Mouse (Mus musculus) C2C12 (cell line): ENCODE results near the gene Tnnc2. TPM values are rescaled to one million over a fixed set of nuclear protein-coding genes. Genes with fewer than 3 reads are reported as not detected.

Source experiments
- H3K27me3 ChIP-seq: one replicate; pipeline ENCODE4 v1.6.1; 2011; ENCODE audit not compliant: control insufficient read depth, insufficient read depth, insufficient read length
- H3K36me3 ChIP-seq: one replicate; pipeline ENCODE4 v1.6.1; 2011; ENCODE audit not compliant: control insufficient read depth, insufficient read depth
- H3K4me3 ChIP-seq: one replicate; pipeline ENCODE4 v1.5.1; 2011; ENCODE audit warnings: mild to moderate bottlenecking, control low read depth; ENCODE audit not compliant: poor library complexity, insufficient read depth, severe bottlenecking
- H3K79me2 ChIP-seq: one replicate; pipeline ENCODE4 v1.6.1; 2011; ENCODE audit not compliant: control insufficient read depth, insufficient read depth
- H3K79me3 ChIP-seq: one replicate; pipeline ENCODE4 v1.6.1; 2011; ENCODE audit warnings: low read depth, control low read depth
- H3ac ChIP-seq: one replicate; pipeline ENCODE3; 2011; ENCODE audit warnings: low read depth; ENCODE audit not compliant: control insufficient read depth, insufficient read length
- CEBPB ChIP-seq: IDR thresholded peaks from one replicate; pipeline ENCODE4 v1.6.1; 2011; ENCODE audit warnings: low read depth, mild to moderate bottlenecking, control low read depth, moderate library complexity
- CTCF ChIP-seq: IDR thresholded peaks from one replicate; pipeline ENCODE4 v1.5.1; 2011; ENCODE audit not compliant: control insufficient read depth, insufficient read depth, insufficient read length
- FOSL1 ChIP-seq: IDR thresholded peaks from one replicate; pipeline ENCODE4 v1.8.0; 2011; ENCODE audit warnings: mild to moderate bottlenecking, low read length; ENCODE audit not compliant: poor library complexity, insufficient read depth, severe bottlenecking
- MAX ChIP-seq: IDR thresholded peaks from one replicate; pipeline ENCODE4 v1.6.1; 2011; ENCODE audit warnings: mild to moderate bottlenecking, control low read depth
- MYOD1 ChIP-seq: IDR thresholded peaks from one replicate; pipeline ENCODE4 v1.6.1; 2011; ENCODE audit warnings: low read depth; ENCODE audit not compliant: control insufficient read depth, insufficient read length
- MYOG ChIP-seq: IDR thresholded peaks from one replicate; pipeline ENCODE4 v1.6.1; 2011; ENCODE audit not compliant: control insufficient read depth, insufficient read length; ENCODE audit errors: extremely low read depth
- USF1 ChIP-seq: IDR thresholded peaks from one replicate; pipeline ENCODE4 v1.6.1; 2011; ENCODE audit warnings: low read depth, mild to moderate bottlenecking, control low read depth, moderate library complexity
- polyA plus RNA-seq: library from polyadenylated mRNA; unstranded; fragments of >200 nt; fragmentation: generic; extraction: Trizol; gene quantifications from one replicate; pipeline ENCODE4 v1.2.1, GENCODE M21; 2012; ENCODE audit warnings: missing spikeins

The Tnnc2 gene
- polyA plus RNA-seq, 1 experiment, result 4.7 TPM

DNA sequence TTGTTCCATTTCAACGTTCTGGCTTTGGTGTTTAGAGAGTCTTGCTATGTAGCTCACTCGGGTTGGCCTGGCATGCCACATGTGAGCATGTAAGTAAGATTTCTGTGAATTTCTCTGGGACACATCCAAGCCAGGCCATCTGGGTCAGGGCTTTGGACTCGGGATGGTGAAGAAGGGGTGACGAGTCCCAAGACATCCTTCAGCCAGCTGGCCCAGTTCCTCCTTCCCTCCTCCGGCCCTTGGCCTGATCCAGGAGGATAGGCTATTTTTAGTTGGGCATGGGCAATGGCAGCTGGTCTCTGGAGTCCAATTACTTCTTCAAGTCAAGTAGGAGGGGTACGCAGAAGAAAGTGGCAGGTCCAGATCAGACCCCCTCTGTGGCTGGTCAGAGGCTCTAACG, 958 bp downstream of the Tnnc2 start:
- Histone ChIP-seq H3K27me3 (no peaks in the 10 kb centered on the region), H3K79me2 (no peaks in the 10 kb centered on the region), H3K36me3 (no peaks in the 10 kb centered on the region), H3K79me3 (no peaks in the 10 kb centered on the region), H3K4me3 (no peak overlapping the region), H3ac (no peak overlapping the region)
- TF ChIP-seq USF1 (no peak), MAX (no peak), FOSL1 (no peak), MYOG (no peak), MYOD1 (no peak), CTCF (no peak), CEBPB (no peak)

DNA sequence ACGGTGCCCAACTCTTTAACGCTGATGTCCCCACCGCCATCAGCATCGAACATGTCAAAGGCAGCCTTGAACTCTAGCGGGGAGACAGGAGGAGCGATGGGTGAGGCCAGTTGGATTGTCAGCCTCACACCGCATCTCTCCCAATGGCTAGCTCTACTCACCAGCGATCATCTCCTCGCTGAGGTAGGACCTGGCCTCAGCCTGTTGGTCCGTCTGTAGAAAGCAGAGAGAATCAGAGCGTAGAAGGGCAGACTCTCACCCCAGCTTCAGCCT, 1.8 kb downstream of the Tnnc2 start:
- TF ChIP-seq MYOD1, result no peak
- TF ChIP-seq FOSL1, result no peak
- TF ChIP-seq CEBPB, result no peak
- TF ChIP-seq MYOG, result no peak
- TF ChIP-seq MAX, result no peak
- TF ChIP-seq USF1, result no peak
- no peak for TF ChIP-seq CTCF
- no peaks in the 10 kb centered on the region for H3K27me3 ChIP-seq
- peaks cover 5% of the 10 kb centered on the region for H3K36me3 ChIP-seq
- H3K79me3 ChIP-seq, result no peaks in the 10 kb centered on the region
- H3K4me3 ChIP-seq, result no peak overlapping the region
- no peak overlapping the region for H3ac ChIP-seq
- H3K79me2 ChIP-seq, result no peaks in the 10 kb centered on the region

DNA sequence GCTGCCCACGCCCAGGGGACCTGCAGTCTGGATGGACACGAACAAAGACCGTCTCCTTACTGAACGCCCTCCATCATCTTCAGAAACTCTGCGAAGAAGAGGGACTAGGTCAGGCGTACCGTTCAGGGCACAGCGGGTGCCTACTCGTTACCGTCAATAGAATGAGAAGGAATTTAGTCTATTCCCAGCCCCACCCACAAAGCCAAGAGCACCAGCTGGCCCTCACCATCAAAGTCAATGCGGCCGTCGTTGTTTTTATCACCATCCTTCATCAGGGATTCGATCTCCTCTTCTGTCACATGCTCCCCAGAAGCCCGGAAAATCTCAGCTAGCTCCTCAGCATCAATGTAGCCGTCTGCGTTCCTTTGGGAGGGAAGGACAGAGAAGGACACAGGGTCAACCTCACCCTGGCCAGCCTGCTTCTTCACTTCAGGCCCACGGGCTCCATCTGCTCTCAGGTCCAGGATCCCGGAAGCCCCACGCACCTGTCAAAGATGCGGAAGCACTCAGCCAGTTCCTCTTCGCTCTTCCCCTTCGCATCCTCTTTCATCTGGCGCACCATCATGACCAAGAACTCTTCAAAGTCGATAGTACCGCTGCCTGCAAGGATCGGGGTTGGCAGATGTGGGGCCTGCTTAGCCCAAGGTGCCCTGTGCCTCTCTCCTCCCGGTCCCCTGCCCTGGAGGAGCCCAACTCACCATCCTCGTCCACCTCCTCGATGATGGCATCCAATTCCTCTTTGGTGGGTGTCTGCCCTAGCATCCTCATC, 2.3 kb downstream of the Tnnc2 start:
- TF ChIP-seq MYOD1 (no peak), MAX (no peak), CEBPB (no peak), USF1 (no peak), FOSL1 (no peak), MYOG (no peak), CTCF (no peak)
- Histone ChIP-seq H3K36me3 (peaks cover 10% of the 10 kb centered on the region), H3K79me2 (peaks cover 4% of the 10 kb centered on the region), H3ac (no peak overlapping the region), H3K27me3 (no peaks in the 10 kb centered on the region), H3K79me3 (no peaks in the 10 kb centered on the region), H3K4me3 (no peak overlapping the region)

DNA sequence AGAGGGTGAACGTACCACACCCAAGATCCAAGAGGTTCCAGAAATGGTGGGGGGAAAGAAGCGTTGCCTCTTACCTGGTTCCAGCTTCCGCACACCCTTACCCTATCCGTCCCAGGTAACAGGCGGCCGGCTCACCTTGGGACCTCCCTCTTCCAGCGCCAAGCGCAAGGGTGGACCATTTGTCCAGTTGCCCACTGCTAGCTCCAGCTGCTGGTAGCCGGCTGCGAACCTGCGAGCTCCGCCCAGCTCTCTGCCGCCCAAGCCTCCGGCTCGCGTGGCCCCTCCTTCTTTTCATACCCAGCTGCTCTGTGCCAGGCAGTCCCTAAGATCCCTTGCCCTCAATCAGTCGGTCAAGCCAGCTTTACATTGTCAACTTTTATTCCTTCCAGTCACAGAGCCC, 3.0 kb downstream of the Tnnc2 start:
- Histone ChIP-seq H3K27me3 (no peaks in the 10 kb centered on the region), H3K79me2 (peaks cover 10% of the 10 kb centered on the region), H3ac (no peak overlapping the region), H3K36me3 (peaks cover 16% of the 10 kb centered on the region), H3K79me3 (peaks cover under 1% of the 10 kb centered on the region), H3K4me3 (no peak overlapping the region)
- TF ChIP-seq MYOG (no peak), FOSL1 (no peak), MYOD1 (no peak), CEBPB (no peak), MAX (no peak), CTCF (no peak), USF1 (no peak)

DNA sequence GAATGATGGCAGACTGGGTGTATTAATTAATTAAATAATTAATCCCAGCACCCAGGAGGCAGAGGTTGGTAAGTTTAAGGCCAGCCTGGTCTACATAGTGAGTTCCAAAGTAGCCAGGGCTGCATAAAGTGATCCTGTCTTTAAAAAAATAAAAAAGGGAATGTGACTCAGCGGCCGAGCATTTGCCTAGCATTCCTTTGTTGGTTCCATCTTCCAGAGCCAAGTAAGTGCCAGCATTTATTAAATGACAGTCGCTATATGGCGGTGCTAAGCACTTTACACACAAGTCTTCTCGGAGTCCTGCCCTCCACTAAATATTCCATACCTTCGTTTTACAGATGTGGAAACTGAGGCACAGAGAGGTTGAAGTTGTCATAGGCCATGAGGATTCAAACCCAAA, 3.6 kb downstream of the Tnnc2 start:
- TF ChIP-seq MAX (no peak), CEBPB (no peak), FOSL1 (no peak), CTCF (no peak), USF1 (no peak), MYOG (no peak), MYOD1 (no peak)
- peaks cover 23% of the 10 kb centered on the region for H3K36me3 ChIP-seq
- H3K79me3 ChIP-seq, result peaks cover 7% of the 10 kb centered on the region
- H3K79me2 ChIP-seq, result peaks cover 17% of the 10 kb centered on the region
- H3K27me3 ChIP-seq, result no peaks in the 10 kb centered on the region
- no peak overlapping the region for H3K4me3 ChIP-seq
- H3ac ChIP-seq, result no peak overlapping the region

DNA sequence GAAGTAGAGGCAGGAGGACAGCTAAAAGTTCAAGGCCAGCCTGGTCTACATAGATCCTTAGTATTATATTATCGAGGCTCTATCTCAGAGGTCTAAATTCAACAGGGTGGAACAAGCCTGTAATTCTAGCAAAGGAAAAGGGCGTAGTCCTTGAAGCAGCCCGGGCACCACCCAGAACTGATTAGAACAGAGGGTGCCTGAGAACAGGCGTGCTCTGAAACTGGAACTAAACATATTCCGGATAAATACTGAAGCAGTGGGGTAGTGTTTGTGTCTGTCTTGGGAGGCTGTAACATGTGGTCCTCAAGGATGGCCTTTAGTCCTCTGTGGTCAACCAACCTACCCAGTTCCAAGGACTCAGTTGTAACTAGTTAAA, 5.8 kb downstream of the Tnnc2 start:
- Histone ChIP-seq H3K4me3 (no peak overlapping the region), H3K79me2 (peaks cover 31% of the 10 kb centered on the region), H3K27me3 (no peaks in the 10 kb centered on the region), H3K36me3 (peaks cover 32% of the 10 kb centered on the region), H3ac (no peak overlapping the region), H3K79me3 (peaks cover 20% of the 10 kb centered on the region)
- TF ChIP-seq CTCF, result no peak
- no peak for TF ChIP-seq MYOD1
- no peak for TF ChIP-seq CEBPB
- no peak for TF ChIP-seq MYOG
- no peak for TF ChIP-seq FOSL1
- no peak for TF ChIP-seq USF1
- no peak for TF ChIP-seq MAX
